Mouse (Mus musculus) E14TG2a.4 (cell line): ENCODE measurements at regions not wholly inside any gene's neighbourhood (a gene's known extent, or its start where the extent isn't known, plus 50 kb on each side); places are given as distances from the start of the nearest gene placed in this dataset.

Experiments used
- CTCF ChIP-seq: conservative IDR thresholded peaks from 2 replicates; pipeline ENCODE4 v1.5.1; 2014; ENCODE audit warnings: low read length
- POU5F1 ChIP-seq: IDR thresholded peaks from 2 replicates; pipeline ENCODE4 v1.6.1; 2014; ENCODE audit warnings: low read length, borderline replicate concordance

- no peak for TF ChIP-seq CTCF
- no peak for TF ChIP-seq POU5F1
These were observed 743.1 kb downstream of the Kcna4 start for GRCm38 (mm10) chr2:108033328-108034182.
